Mouse (Mus musculus) intestine, postnatal 0 days (tissue): ENCODE results near the gene Rasal2. TPM values are rescaled to one million over a fixed set of nuclear protein-coding genes. Genes with fewer than 3 reads are reported as not detected.
A peak's percentile ranks its signal among the peaks of the same experiment; 100 is the strongest.

Source experiments
- ATAC-seq: fragments of 200-750 bp; cut with Nextera tagmentation; 2 replicates; pipeline ENCODE4 v1.8.0; 2017; ENCODE audit warnings: mild to moderate bottlenecking, moderate TSS enrichment, moderate library complexity
- H3K27ac ChIP-seq: fragments of 300-500 bp; sonication (generic); 2 replicates; pipeline ENCODE4 v1.5.1; 2014; ENCODE audit warnings: mild to moderate bottlenecking, low read depth, low read length, moderate library complexity
- H3K27me3 ChIP-seq: fragments of 300-500 bp; sonication (generic); replicated peaks from 2 replicates; pipeline ENCODE4 v1.6.1; 2014; ENCODE audit warnings: low read length, mixed read lengths; ENCODE audit not compliant: control insufficient read depth, insufficient read depth
- H3K36me3 ChIP-seq: fragments of 300-500 bp; sonication (generic); 2 replicates; pipeline ENCODE4 v1.6.1; 2014; ENCODE audit warnings: mild to moderate bottlenecking, moderate library complexity; ENCODE audit not compliant: control insufficient read depth, insufficient read depth
- H3K4me1 ChIP-seq: fragments of 300-500 bp; sonication (generic); replicated peaks from 2 replicates; pipeline ENCODE4 v1.6.1; 2014; ENCODE audit warnings: antibody characterized with exemption, low read length, mixed read lengths; ENCODE audit not compliant: control insufficient read depth, insufficient read depth
- H3K4me2 ChIP-seq: fragments of 300-500 bp; sonication (generic); replicated peaks from 2 replicates; pipeline ENCODE4 v1.6.1; 2014; ENCODE audit warnings: low read depth, mild to moderate bottlenecking, moderate library complexity
- H3K4me3 ChIP-seq: fragments of 300-500 bp; sonication (generic); 2 replicates; pipeline ENCODE4 v1.5.1; 2014; ENCODE audit warnings: low read depth, low read length
- H3K9ac ChIP-seq: fragments of 300-500 bp; sonication (generic); 2 replicates; pipeline ENCODE4 v1.6.1; 2014; ENCODE audit warnings: mild to moderate bottlenecking, low read depth, low read length
- H3K9me3 ChIP-seq: fragments of 300-500 bp; sonication (generic); 2 replicates; pipeline ENCODE4 v1.6.1; 2016; ENCODE audit warnings: mixed run types; ENCODE audit not compliant: control insufficient read depth
- CTCF ChIP-seq: sonication (generic); IDR thresholded peaks from 2 replicates; pipeline ENCODE4 v1.5.1; 2016; ENCODE audit warnings: low read depth, mild to moderate bottlenecking, control low read depth, antibody characterized with exemption, moderate library complexity
- WGBS: fragments of 180-500 bp; shearing (Covaris S2); extraction: QIAGEN DNeasy Blood & Tissue Kit; methylation state at CpG from one replicate; pipeline ENCODE4 v1.1.7; 2014; 5-methylcytosine and 5-hydroxymethylcytosine counted together
- polyA plus RNA-seq: library from polyadenylated mRNA; unstranded; fragments of >200 nt; fragmentation: Nextera tagmentation; extraction: Ambion mirVana; gene quantifications from 2 replicates; pipeline ENCODE4 v1.2.1, GENCODE M21; 2015

The Rasal2 gene
- polyA plus RNA-seq, 1 experiment from 2014 or later: 5.3 TPM

- H3K36me3 ChIP-seq: no peaks in the 10 kb centered on the region
- H3K27ac ChIP-seq: no peak overlapping the region
- ATAC-seq: no peak
- TF ChIP-seq CTCF: no peak
- H3K9me3 ChIP-seq: no peaks in the 10 kb centered on the region
- no peaks in the 10 kb centered on the region for H3K4me1 ChIP-seq
- no peak overlapping the region for H3K9ac ChIP-seq
- 65% methylated on average over 4 of the region's 4 CpGs for WGBS
- no peaks in the 10 kb centered on the region for H3K27me3 ChIP-seq
- H3K4me2 ChIP-seq: no peak overlapping the region
- no peak overlapping the region for H3K4me3 ChIP-seq
Observed at GRCm38 (mm10) chr1:157447142-157447541, 34.7 kb upstream of the Rasal2 start.

GRCm38 (mm10) chr1:157446325-157446724 lies 33.9 kb upstream of the Rasal2 start:
- no peak overlapping the region for H3K27ac ChIP-seq
- no peak overlapping the region for H3K9ac ChIP-seq
- no peak overlapping the region for H3K4me2 ChIP-seq
- no peaks in the 10 kb centered on the region for H3K27me3 ChIP-seq
- H3K9me3 ChIP-seq: no peaks in the 10 kb centered on the region
- ATAC-seq: no peak
- no peak overlapping the region for H3K4me3 ChIP-seq
- H3K4me1 ChIP-seq: no peaks in the 10 kb centered on the region
- no peaks in the 10 kb centered on the region for H3K36me3 ChIP-seq
- peak; percentile 66 for TF ChIP-seq CTCF
- 70% methylated on average over 7 of the region's 7 CpGs for WGBS

DNA sequence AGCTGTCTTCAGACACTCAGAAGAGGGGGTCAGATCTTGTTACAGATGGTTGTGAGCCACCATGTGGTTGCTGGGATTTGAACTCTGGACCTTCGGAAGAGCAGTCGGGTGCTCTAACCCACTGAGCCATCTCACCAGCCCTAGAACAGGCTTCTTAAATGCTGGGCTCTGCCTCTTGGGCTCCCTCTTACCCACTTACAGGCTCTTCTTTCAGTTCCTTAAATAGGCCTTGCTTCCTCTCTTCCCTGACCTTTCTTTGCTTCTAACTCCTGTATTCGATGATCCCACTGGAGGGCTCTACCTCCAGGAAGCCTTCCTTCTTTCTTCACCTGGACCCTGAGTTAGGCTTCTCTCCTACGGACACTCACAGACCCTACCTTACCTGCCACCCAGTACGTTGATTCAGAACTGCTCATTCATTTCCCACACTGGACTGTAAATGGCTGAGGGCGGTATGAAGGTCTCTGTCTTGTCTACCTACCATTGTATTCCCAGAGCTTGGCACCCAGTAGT lies 33.1 kb upstream of the Rasal2 start:
- Histone ChIP-seq H3K9me3 (no peaks in the 10 kb centered on the region), H3K27ac (no peak overlapping the region), H3K4me2 (no peak overlapping the region), H3K4me3 (no peak overlapping the region), H3K36me3 (no peaks in the 10 kb centered on the region), H3K4me1 (no peaks in the 10 kb centered on the region), H3K9ac (no peak overlapping the region), H3K27me3 (no peaks in the 10 kb centered on the region)
- WGBS: 92% methylated on average over 6 of the region's 6 CpGs
- ATAC-seq: no peak
- no peak for TF ChIP-seq CTCF

DNA sequence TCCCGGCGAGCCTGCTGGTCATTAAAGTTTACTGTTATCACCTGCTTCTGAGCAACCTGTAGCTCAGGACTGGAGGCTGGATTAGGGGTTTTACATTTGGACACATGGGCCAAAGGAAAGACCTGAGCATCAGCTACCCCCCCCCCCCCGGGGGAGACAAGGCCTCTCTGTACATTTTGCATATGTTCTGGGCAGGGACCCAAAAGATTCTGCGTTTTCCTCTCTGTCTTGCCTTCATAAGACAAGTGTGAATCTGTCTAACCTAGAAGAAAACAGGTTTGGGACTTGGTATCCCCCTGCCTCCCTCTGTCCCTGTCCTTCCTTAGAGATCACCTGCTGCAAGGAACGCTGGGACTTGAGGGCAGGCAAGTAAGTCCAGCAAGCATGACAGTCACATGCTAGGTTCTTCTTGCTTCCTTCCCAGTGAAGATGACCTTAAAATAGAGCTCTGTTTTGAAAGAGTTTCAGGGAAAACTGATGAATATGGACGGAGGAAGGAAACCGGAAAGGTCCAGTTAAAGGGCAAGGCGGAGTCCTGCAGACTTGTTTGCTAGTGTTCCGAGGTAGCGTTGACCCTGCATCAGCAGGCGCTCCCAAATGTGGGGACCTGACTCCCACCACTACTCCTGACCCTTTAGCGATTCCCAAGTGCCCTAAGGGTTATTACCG lies 32.4 kb upstream of the Rasal2 start:
- Histone ChIP-seq H3K9ac (no peak overlapping the region), H3K27me3 (no peaks in the 10 kb centered on the region), H3K4me1 (no peaks in the 10 kb centered on the region), H3K27ac (no peak overlapping the region), H3K4me2 (0 out of 2 replicates have a peak overlapping the region, but pooled peaks have one; percentile 13), H3K36me3 (no peaks in the 10 kb centered on the region), H3K4me3 (no peak overlapping the region), H3K9me3 (no peaks in the 10 kb centered on the region)
- no peak for TF ChIP-seq CTCF
- ATAC-seq: no peak
- 65% methylated on average over 13 of the region's 13 CpGs for WGBS

GRCm38 (mm10) chr1:157443723-157444561 lies 31.5 kb upstream of the Rasal2 start:
- Histone ChIP-seq H3K27me3 (no peaks in the 10 kb centered on the region), H3K9ac (no peak overlapping the region), H3K36me3 (no peaks in the 10 kb centered on the region), H3K9me3 (no peaks in the 10 kb centered on the region), H3K27ac (no peak overlapping the region), H3K4me1 (no peaks in the 10 kb centered on the region), H3K4me2 (peak overlapping the region; percentile 30; the same call in 1 of the 2 replicates), H3K4me3 (no peak overlapping the region)
- ATAC-seq: no peak
- no peak for TF ChIP-seq CTCF
- WGBS: 38% methylated on average over 19 of the region's 19 CpGs

GRCm38 (mm10) chr1:157443026-157443722 lies 30.8 kb upstream of the Rasal2 start:
- Histone ChIP-seq H3K36me3 (no peaks in the 10 kb centered on the region), H3K4me3 (no peak overlapping the region), H3K9me3 (no peaks in the 10 kb centered on the region), H3K4me1 (no peaks in the 10 kb centered on the region), H3K27me3 (no peaks in the 10 kb centered on the region), H3K9ac (no peak overlapping the region), H3K4me2 (peak overlapping the region; percentile 30; the same call in 1 of the 2 replicates), H3K27ac (no peak overlapping the region; the same call in 1 of the 2 replicates)
- no peak for TF ChIP-seq CTCF
- WGBS: 41% methylated on average over 14 of the region's 14 CpGs
- no peak for ATAC-seq
